Mouse (Mus musculus) cerebellum, adult 8-10 months (tissue): Measurements from ENCODE around the gene Acer1.

Experiments
- DNase-seq: peaks from one replicate; pipeline ENCODE4 v3.0.0; 2022

Acer1 gene

GRCm38 (mm10) chr17:56936731-56937130, 45.2 kb downstream of the Acer1 start:
- DNase-seq, result no peak

GRCm38 (mm10) chr17:56935363-56936131, 46.4 kb downstream of the Acer1 start, which contains the start of gene Mllt1:
Gene Mllt1, minus strand, starts transcription at chr17:56935415.
- DNase-seq, result peak; percentile 99

- DNase-seq, result no peak
Observed at GRCm38 (mm10) chr17:56934545-56935330, 47.2 kb downstream of the Acer1 start.

- DNase-seq, result no peak
Observed at GRCm38 (mm10) chr17:56933395-56933794, 48.5 kb downstream of the Acer1 start.

GRCm38 (mm10) chr17:56930026-56930425, 51.9 kb downstream of the Acer1 start:
- no peak for DNase-seq

DNA sequence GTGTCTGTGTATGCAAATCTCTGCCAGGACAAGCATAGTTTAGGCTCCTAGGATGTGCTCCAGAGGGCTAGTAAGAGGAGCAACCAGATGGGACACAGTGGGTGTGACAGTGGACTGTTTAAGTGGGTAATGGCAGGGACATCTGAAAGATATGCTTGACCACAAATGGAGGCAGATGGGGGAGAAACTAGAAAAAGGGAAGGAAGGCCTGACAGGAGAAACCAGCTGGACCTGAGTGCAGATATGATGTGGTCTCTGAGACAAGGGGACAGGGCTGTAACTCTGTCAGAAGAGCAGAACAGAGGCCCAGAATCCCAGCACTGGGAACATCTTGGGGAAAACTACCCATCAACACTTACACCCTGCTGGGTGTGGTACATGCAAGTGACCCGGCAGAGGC, 52.4 kb downstream of the Acer1 start:
- DNase-seq, result no peak

- DNase-seq, result peak; percentile 0
Observed at GRCm38 (mm10) chr17:56929101-56929500, 52.8 kb downstream of the Acer1 start.

GRCm38 (mm10) chr17:56925998-56926397, 55.9 kb downstream of the Acer1 start:
- no peak for DNase-seq

- DNase-seq, result no peak
Observed at GRCm38 (mm10) chr17:56919725-56920124, 62.2 kb downstream of the Acer1 start.

DNA sequence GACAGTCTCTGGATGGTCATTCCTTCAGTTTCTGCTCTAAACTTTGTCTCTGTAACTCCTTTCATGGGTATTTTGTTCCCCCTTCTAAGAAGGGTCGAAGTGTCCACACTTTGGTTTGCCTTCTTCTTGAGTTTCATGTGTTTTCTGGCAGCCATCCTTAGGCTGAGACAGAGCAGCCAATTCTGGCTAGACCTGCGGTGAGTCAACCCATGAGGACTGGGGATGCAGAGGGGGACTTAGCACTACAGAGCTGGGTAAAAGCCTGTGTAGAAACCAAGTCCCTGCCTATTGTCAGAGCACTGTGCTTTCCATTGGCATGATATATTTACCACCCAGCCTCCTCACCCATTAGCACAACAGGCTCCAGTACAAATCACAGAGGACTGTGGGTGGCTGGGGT, 64.8 kb downstream of the Acer1 start:
- DNase-seq, result no peak

DNA sequence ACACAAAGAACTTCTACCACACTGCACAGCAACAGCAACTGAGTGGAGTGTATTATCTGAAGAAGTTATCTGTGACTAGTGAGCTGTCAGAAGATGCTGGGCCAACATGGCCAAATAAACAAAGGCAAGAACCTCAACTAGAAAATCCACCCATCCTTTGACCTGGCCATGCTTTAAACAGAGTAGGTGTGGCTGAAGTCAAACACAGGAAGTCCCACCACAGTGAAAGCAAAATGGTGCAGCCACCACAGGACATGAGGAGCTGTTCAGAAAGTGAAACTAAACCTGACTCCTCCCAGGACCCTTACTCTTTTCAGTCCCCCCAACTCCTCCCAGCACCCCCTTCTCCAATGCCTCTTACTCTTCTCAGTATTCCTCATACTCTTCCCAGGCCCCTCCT, 68.5 kb downstream of the Acer1 start:
- DNase-seq, result no peak

GRCm38 (mm10) chr17:56913023-56913422, 68.9 kb downstream of the Acer1 start:
- no peak for DNase-seq

DNA sequence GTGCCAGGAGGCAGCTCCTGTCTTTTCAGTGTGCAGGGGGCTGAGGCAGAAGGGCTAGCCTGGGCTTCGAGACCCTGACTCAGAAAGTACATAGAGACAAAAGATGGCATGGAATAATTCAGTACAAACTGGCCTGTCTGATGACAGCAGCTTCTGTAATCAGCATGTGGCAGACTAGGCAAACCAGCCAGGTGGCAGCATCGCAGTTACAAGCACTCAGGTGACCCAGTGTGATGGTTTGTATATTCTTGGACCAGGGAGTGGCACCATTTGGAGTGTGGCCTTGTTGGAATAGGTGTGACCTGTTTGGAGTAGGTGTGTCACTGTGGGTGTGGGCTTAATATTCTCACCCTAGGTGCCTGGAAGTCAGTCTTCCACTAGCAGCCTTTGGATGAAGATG, 72.2 kb downstream of the Acer1 start:
- DNase-seq, result peak; percentile 23

DNA sequence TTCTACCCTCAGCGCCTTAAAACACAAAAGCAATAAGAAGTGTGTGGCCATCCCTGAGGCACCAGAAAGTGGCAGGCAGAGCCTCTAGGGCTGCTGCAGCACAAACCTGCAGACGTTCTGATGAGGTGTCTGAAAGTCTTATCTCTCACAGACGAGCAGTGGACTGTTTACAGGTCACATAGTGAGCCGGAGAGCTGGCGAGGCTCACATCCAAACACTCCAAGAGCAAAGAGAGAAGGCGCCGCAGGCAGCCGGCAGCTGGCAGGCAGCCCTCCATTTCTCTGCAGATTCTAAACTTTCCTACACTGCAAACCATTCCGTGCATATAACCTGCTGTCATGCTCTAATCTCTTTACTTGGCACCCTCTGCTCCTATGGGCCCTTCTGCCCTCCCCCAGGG, 74.0 kb downstream of the Acer1 start:
- no peak for DNase-seq

DNA sequence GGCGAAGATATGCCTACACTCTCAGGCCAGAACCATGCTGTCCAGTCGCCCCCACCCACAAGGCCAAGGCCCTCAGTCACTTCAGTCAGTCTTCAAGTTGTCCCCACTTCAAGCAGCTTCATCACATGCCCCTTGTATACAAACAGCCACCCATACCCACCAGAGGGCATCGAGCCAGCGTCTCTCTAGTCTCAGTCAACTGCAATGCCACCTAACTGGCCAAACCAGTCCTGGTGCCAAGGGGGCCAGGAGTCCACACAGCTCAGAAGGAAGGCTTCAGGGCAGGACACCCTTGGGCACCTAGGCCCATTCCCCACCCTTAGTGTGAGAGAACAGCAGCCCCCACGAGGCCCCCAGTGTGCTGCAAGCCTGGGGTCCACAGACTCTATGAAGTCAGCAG, 74.8 kb downstream of the Acer1 start:
- DNase-seq, result no peak

DNA sequence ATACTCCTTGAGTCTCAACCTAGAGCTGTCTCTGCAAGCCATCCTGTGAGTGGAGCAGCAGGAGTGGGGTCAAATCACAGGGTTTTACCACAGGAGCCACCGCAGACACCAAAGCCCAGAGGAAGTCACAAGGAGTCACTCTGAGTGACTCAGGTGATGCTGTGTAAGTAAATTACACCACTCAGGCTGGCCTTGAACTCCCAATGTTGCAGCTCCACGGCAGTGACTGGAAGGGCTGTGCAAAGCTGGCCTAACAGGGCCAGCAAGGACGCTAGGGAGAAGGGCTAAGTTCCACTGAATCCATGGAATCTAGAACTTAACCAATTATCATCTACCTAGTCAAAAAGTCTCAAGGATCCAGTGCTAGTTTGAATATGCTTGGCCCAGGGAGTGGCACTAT, 75.8 kb downstream of the Acer1 start:
- no peak for DNase-seq
